Comparison of ENCODE assay signal across 12 mouse cellular contexts in the genomic region with DNA sequence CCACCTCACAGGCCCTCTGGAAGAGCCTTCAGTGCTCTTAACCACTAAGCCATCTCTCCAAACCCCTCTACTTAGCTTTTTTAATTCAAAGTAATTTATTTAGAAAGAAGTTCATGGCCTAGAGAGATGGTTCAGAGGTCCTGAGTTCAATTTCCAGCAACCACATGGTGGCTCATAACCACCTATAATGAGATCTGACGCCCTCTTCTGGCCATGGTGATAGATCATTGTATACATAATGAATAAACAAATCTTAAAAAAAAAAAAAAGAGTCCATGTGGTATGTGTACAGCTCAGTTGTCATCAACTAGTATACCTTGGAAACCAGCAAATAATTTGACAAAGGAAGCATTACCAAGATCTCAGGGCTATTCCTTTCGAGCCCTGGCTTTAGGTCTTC. TPM values are rescaled to one million over a fixed set of nuclear protein-coding genes. Genes with fewer than 3 reads are reported as not detected.
DNase-seq lines count a peak whose midpoint lies in the region; ATAC-seq and TF ChIP-seq lines count a peak whose summit lies in the region.
"Had no signal": no experiment of that assay in that cellular context is flagged by ENCODE, and none has a peak within 500 bp of the region (broad histone marks: within the 10 kb centered on the region; RNA-seq: fewer than 3 reads in every experiment).

No protein-coding gene starts in this region.

- no peak overlapping the region for H3K27ac ChIP-seq in layer of hippocampus, adult 2 months
- H3K27ac ChIP-seq: liver, embryonic 12.5 days had no signal

- DNase-seq in layer of hippocampus, adult 2 months (ENCODE audit: low spot score in 2 of 2) = no peak
- no peak for DNase-seq in layer of hippocampus, postnatal 36 days
- DNase-seq in ES-CJ7 (ENCODE audit: low read depth, low spot score) = peak; percentile 19
- peak; percentile 0 for DNase-seq in brain, embryonic 14.5 days (ENCODE audit: low read depth)
- peak; percentile 61 for DNase-seq in thymus, postnatal 0 days (ENCODE audit: low spot score)
- DNase-seq in cerebellum, postnatal 25 days = no peak
- DNase-seq in lung, adult 18-20 months = no peak
- DNase-seq: adrenal gland, postnatal 10 days; lung, postnatal 4 days; right cerebral cortex, postnatal 25 days had no signal

- no peak for TF ChIP-seq POLR2A in brain, embryonic 14.5 days (IDR thresholded peaks at IDR 0.05; ENCODE audit: borderline replicate concordance, extremely low read depth, insufficient read depth, insufficient read length, poor library complexity, severe bottlenecking)

- ATAC-seq in megakaryocyte-erythroid progenitor cell, adult 5-6 weeks (replicated peaks; ENCODE audit: low FRiP score, low TSS enrichment, poor library complexity, severe bottlenecking) = no peak
- ATAC-seq: liver, embryonic 12.5 days had no signal

- TF ChIP-seq CTCF in layer of hippocampus, adult 2 months (conservative IDR thresholded peaks at IDR 0.05) = peak; percentile 46
- no peak for TF ChIP-seq CTCF in brain, embryonic 14.5 days (IDR thresholded peaks at IDR 0.05; ENCODE audit: borderline replicate concordance, extremely low read depth, insufficient read depth, insufficient read length)

- H3K4me3 ChIP-seq in layer of hippocampus, adult 2 months = no peak overlapping the region
- H3K4me3 ChIP-seq: liver, embryonic 12.5 days had no signal

RNA-seq across cellular contexts. Expression of a gene that starts 24.2 kb away (rescaled TPM):
- total RNA-seq in layer of hippocampus, adult 2 months (2021) = 10 to 100 TPM; 67.0 to 69.3 TPM
- 10 to 100 TPM; 54.1 to 66.7 TPM for total RNA-seq in layer of hippocampus, postnatal 36 days (2021)
- polyA plus RNA-seq in brain, embryonic 14.5 days (2012; rRNA removed) = 34.8 and 42.1 TPM in 2 replicates
- 115 and 138 TPM in 2 replicates for polyA plus RNA-seq in thymus, postnatal 0 days (2015; fragmentation: Nextera tagmentation; extraction: Ambion mirVana)
- total RNA-seq in megakaryocyte-erythroid progenitor cell, adult 5-6 weeks (2014; fragmentation: Nextera tagmentation) = 125 and 161 TPM in 2 replicates
- total RNA-seq in megakaryocyte-erythroid progenitor cell, adult 5-6 weeks (2017) = 43.3 and 73.2 TPM in 2 replicates

RNA-seq across cellular contexts. Expression of a gene that starts 48.5 kb away (rescaled TPM):
- total RNA-seq in layer of hippocampus, adult 2 months (2021) = 1 to 10 TPM; 6.0 to 7.4 TPM
- 1 to 10 TPM; 6.1 to 8.8 TPM for total RNA-seq in layer of hippocampus, postnatal 36 days (2021)
- polyA plus RNA-seq in brain, embryonic 14.5 days (2012; rRNA removed) = 31.2 and 40.1 TPM in 2 replicates
- 5.0 and 6.0 TPM in 2 replicates for polyA plus RNA-seq in thymus, postnatal 0 days (2015; fragmentation: Nextera tagmentation; extraction: Ambion mirVana)
- total RNA-seq in megakaryocyte-erythroid progenitor cell, adult 5-6 weeks (2014; fragmentation: Nextera tagmentation) = 5.2 TPM in 1 of 2 replicates, not detected in the other
- total RNA-seq in megakaryocyte-erythroid progenitor cell, adult 5-6 weeks (2017) = not detected in 2 replicates

Comparison
In these comparisons a context has a peak if more than half of its experiments do, and no peak if none do; other contexts are left out.
1. DNase-seq: peak in ES-CJ7 (single experiment), brain, embryonic 14.5 days (single experiment) and thymus, postnatal 0 days (single experiment); none in layer of hippocampus, adult 2 months (0 of 2), layer of hippocampus, postnatal 36 days (0 of 2), cerebellum, postnatal 25 days (0 of 2) and lung, adult 18-20 months (0 of 2).